Mouse (Mus musculus): ENCODE measurements around the gene Tead1. TPM values are rescaled to one million over a fixed set of nuclear protein-coding genes. Genes with fewer than 3 reads are reported as not detected.
A peak's percentile ranks its signal among the peaks of the same experiment; 100 is the strongest.

The Tead1 gene
- total and polyA plus RNA-seq, 3 experiments: 39.5 to 195 (median 169) TPM

- peaks cover 16% of the 10 kb centered on the region for H3K36me3 ChIP-seq (ENCODE audit: control insufficient read depth, insufficient read depth, low read length)
- intact Hi-C loops (cut with DNase I): loop anchor here (1.0 to 5.0 kb wide), 2 partner anchors 10 to 104 kb away; no protein-coding TSS in a partner anchor
- H3K27ac ChIP-seq: peak overlapping the region; percentile 86
- no peaks in the 10 kb centered on the region for H3K27me3 ChIP-seq (ENCODE audit: control insufficient read depth, insufficient read depth, low read length)
- no peak overlapping the region for H3K4me3 ChIP-seq
- TF ChIP-seq POLR2A (IDR thresholded peaks at IDR 0.05; ENCODE audit: insufficient read depth, low read depth, low read length) (no peak), CTCF (IDR thresholded peaks at IDR 0.05) (peak; percentile 18; the same call in 1 of the 2 replicates), EP300 (IDR thresholded peaks at IDR 0.05; ENCODE audit: insufficient read depth, low read depth, low read length) (no peak)
- peaks cover 33% of the 10 kb centered on the region for H3K4me1 ChIP-seq (ENCODE audit: control insufficient read depth, insufficient read depth, low read length)
- no peak for DNase-seq
- H3K79me2 ChIP-seq (replicated peaks; ENCODE audit: control insufficient read depth, insufficient read depth, low read length): peaks cover 6% of the 10 kb centered on the region; the same call in 1 of the 2 replicates
- no peak overlapping the region for H3K9ac ChIP-seq (ENCODE audit: low read depth, low read length)
- WGBS: 71% methylated on average over 2 of the region's 2 CpGs
Measured at GRCm38 (mm10) chr7:112762870-112763269, 83.8 kb downstream of the Tead1 start.

- Histone ChIP-seq H3K27ac (peak overlapping the region; percentile 86), H3K9ac (ENCODE audit: low read depth, low read length) (no peak overlapping the region), H3K27me3 (ENCODE audit: control insufficient read depth, insufficient read depth, low read length) (no peaks in the 10 kb centered on the region), H3K4me3 (no peak overlapping the region), H3K4me1 (ENCODE audit: control insufficient read depth, insufficient read depth, low read length) (peaks cover 30% of the 10 kb centered on the region), H3K36me3 (ENCODE audit: control insufficient read depth, insufficient read depth, low read length) (peaks cover 14% of the 10 kb centered on the region), H3K79me2 (replicated peaks; ENCODE audit: control insufficient read depth, insufficient read depth, low read length) (peaks cover 6% of the 10 kb centered on the region; the same call in 1 of the 2 replicates)
- TF ChIP-seq POLR2A (IDR thresholded peaks at IDR 0.05; ENCODE audit: insufficient read depth, low read depth, low read length): no peak
- peak; percentile 99 for TF ChIP-seq EP300 (IDR thresholded peaks at IDR 0.05; ENCODE audit: insufficient read depth, low read depth, low read length)
- peak; percentile 72 to 86 for DNase-seq
- 30% methylated on average over 3 of the region's 3 CpGs for WGBS
- intact Hi-C loops (cut with DNase I): loop anchor here (1.0 to 5.0 kb wide), 2 partner anchors 10 to 104 kb away; no protein-coding TSS in a partner anchor
Measured at GRCm38 (mm10) chr7:112763513-112763912, 84.4 kb downstream of the Tead1 start.

DNA sequence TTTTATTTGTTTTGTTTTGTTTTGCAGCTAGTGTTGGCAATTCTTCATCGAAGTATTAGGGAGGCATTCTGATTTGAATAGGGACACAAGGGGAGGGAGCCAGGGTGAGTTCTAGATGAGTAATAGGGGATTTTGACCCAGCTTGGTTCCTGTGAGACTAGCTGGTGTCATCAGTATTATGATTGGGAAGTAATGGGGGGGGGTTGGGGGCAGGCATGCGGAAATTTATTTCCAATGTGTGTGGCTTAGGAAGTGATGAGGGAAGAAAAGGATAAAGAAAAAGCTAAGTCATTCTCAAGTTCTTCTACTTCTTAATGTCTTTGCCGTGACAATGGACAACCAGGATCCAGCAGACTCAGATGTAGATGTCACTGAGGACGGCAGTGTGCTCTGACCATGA is 85.8 kb downstream of the Tead1 start:
- H3K9ac ChIP-seq (ENCODE audit: low read depth, low read length): no peak overlapping the region
- H3K27ac ChIP-seq: no peak overlapping the region; the same call in 1 of the 2 replicates
- intact Hi-C loops (cut with DNase I): loop anchor here (5.0 kb wide), 1 partner anchor 102 kb away; no protein-coding TSS in a partner anchor
- peaks cover 14% of the 10 kb centered on the region for H3K36me3 ChIP-seq (ENCODE audit: control insufficient read depth, insufficient read depth, low read length)
- H3K4me3 ChIP-seq: no peak overlapping the region
- peaks cover 26% of the 10 kb centered on the region for H3K4me1 ChIP-seq (ENCODE audit: control insufficient read depth, insufficient read depth, low read length)
- WGBS: 59% methylated on average over 4 of the region's 4 CpGs
- H3K27me3 ChIP-seq (ENCODE audit: control insufficient read depth, insufficient read depth, low read length): no peaks in the 10 kb centered on the region
- no peak for DNase-seq
- H3K79me2 ChIP-seq (replicated peaks; ENCODE audit: control insufficient read depth, insufficient read depth, low read length): peaks cover 7% of the 10 kb centered on the region; the same call in 1 of the 2 replicates
- TF ChIP-seq POLR2A (IDR thresholded peaks at IDR 0.05; ENCODE audit: insufficient read depth, low read depth, low read length) (no peak), EP300 (IDR thresholded peaks at IDR 0.05; ENCODE audit: insufficient read depth, low read depth, low read length) (no peak), CTCF (IDR thresholded peaks at IDR 0.05) (no peak)

DNA sequence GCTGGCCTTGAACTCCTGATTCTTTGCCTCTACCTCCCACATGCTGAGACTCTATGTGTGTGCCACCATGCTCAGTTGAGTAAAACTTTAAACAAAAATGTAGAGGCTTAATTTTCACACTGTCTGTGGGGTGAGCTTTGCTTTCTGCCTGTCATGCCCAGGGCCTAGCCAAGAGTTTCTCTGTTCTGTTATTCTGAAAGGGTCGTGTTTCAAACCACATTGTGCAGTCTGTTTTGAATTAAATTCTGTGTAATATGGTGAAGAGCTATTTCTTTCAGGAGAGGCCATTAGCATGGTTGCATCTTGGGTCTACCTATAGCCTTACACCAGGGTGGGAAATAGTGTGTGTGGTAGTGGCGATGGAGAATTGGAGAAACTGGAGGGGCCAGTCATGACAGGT is 90.7 kb downstream of the Tead1 start:
- Histone ChIP-seq H3K79me2 (replicated peaks; ENCODE audit: control insufficient read depth, insufficient read depth, low read length) (peaks cover 7% of the 10 kb centered on the region), H3K36me3 (ENCODE audit: control insufficient read depth, insufficient read depth, low read length) (peaks cover 2% of the 10 kb centered on the region), H3K4me3 (no peak overlapping the region), H3K27me3 (ENCODE audit: control insufficient read depth, insufficient read depth, low read length) (no peaks in the 10 kb centered on the region), H3K27ac (no peak overlapping the region), H3K4me1 (ENCODE audit: control insufficient read depth, insufficient read depth, low read length) (peaks cover 13% of the 10 kb centered on the region), H3K9ac (ENCODE audit: low read depth, low read length) (no peak overlapping the region)
- intact Hi-C loops (cut with DNase I): no loop called here
- no peak for DNase-seq
- TF ChIP-seq EP300 (IDR thresholded peaks at IDR 0.05; ENCODE audit: insufficient read depth, low read depth, low read length) (no peak), POLR2A (IDR thresholded peaks at IDR 0.05; ENCODE audit: insufficient read depth, low read depth, low read length) (no peak), CTCF (IDR thresholded peaks at IDR 0.05) (no peak)
- WGBS: 70% methylated on average over 2 of the region's 2 CpGs

- intact Hi-C loops (cut with DNase I): no loop called here
- Histone ChIP-seq H3K4me3 (no peak overlapping the region), H3K4me1 (ENCODE audit: control insufficient read depth, insufficient read depth, low read length) (peaks cover 13% of the 10 kb centered on the region), H3K9ac (ENCODE audit: low read depth, low read length) (no peak overlapping the region), H3K27me3 (ENCODE audit: control insufficient read depth, insufficient read depth, low read length) (no peaks in the 10 kb centered on the region), H3K36me3 (ENCODE audit: control insufficient read depth, insufficient read depth, low read length) (peaks cover 2% of the 10 kb centered on the region; the same call in 1 of the 2 replicates), H3K27ac (no peak overlapping the region), H3K79me2 (replicated peaks; ENCODE audit: control insufficient read depth, insufficient read depth, low read length) (peaks cover 5% of the 10 kb centered on the region)
- 71% methylated on average over 6 of the region's 6 CpGs for WGBS
- no peak for TF ChIP-seq POLR2A (IDR thresholded peaks at IDR 0.05; ENCODE audit: insufficient read depth, low read depth, low read length)
- TF ChIP-seq CTCF (IDR thresholded peaks at IDR 0.05): no peak
- no peak for TF ChIP-seq EP300 (IDR thresholded peaks at IDR 0.05; ENCODE audit: insufficient read depth, low read depth, low read length)
- no peak for DNase-seq
Measured at GRCm38 (mm10) chr7:112771461-112771860, 92.3 kb downstream of the Tead1 start.

DNA sequence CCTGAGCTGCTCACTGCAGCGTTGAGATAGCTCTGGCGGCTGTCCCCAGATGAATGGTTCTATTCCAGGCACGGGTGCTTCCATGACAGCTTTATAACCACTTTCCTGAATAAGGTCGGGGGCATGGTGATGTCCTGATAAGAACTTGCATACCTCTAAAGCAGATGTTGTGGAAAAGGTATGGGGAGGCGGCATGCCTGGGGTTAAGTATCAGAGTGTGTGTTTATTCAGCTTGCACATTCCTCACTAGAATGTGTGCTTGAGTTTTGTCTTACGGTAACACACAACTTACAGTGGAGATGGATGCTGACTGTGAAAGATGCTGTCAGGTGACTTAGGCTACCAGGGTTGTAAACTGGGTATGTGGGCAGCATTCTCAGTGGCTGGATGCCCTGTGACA is 93.7 kb downstream of the Tead1 start:
- Histone ChIP-seq H3K36me3 (ENCODE audit: control insufficient read depth, insufficient read depth, low read length) (peaks cover 2% of the 10 kb centered on the region; the same call in 1 of the 2 replicates), H3K27me3 (ENCODE audit: control insufficient read depth, insufficient read depth, low read length) (no peaks in the 10 kb centered on the region), H3K4me1 (ENCODE audit: control insufficient read depth, insufficient read depth, low read length) (peaks cover 13% of the 10 kb centered on the region), H3K79me2 (replicated peaks; ENCODE audit: control insufficient read depth, insufficient read depth, low read length) (peaks cover 8% of the 10 kb centered on the region; the same call in 1 of the 2 replicates), H3K9ac (ENCODE audit: low read depth, low read length) (no peak overlapping the region), H3K27ac (peak overlapping the region; percentile 36; the same call in 1 of the 2 replicates), H3K4me3 (no peak overlapping the region)
- no peak for DNase-seq
- intact Hi-C loops (cut with DNase I): no loop called here
- no peak for TF ChIP-seq EP300 (IDR thresholded peaks at IDR 0.05; ENCODE audit: insufficient read depth, low read depth, low read length)
- TF ChIP-seq CTCF (IDR thresholded peaks at IDR 0.05): no peak
- no peak for TF ChIP-seq POLR2A (IDR thresholded peaks at IDR 0.05; ENCODE audit: insufficient read depth, low read depth, low read length)
- WGBS: 30% methylated on average over 6 of the region's 6 CpGs

Measured in heart, adult 2 months (tissue).